Mouse (Mus musculus): ENCODE measurements around the gene Prdx3. TPM values are rescaled to one million over a fixed set of nuclear protein-coding genes. Genes with fewer than 3 reads are reported as not detected.

Gene Prdx3
- polyA plus RNA-seq, 1 experiment from 2014 or later, result 76.3 TPM

DNA sequence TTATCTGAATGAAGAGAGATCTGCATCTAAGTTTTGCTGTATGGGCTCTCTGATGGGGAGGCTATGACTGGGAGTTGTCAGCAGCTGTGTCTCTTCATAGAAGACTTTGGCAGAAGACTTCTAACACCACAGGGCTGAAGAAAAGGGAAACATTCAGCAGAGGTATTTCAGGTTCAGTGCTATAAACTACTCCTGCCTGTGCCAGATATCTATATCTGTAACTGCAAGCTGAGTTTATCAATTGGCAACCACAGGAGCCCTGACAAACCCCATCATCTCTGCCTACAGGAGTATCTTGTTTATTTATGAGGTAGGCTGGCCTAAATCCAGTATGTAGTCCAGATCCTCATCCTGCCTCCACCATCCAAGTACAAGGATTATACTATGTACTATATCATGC lies 31.0 kb downstream of the Prdx3 start:
- Histone ChIP-seq H3K36me3 (peaks cover 30% of the 10 kb centered on the region), H3K9me3 (replicated peaks) (no peaks in the 10 kb centered on the region), H3K27ac (no peak overlapping the region), H3K27me3 (ENCODE audit: low read depth, poor library complexity, severe bottlenecking) (no peaks in the 10 kb centered on the region), H3K4me3 (no peak overlapping the region), H3K4me1 (no peaks in the 10 kb centered on the region)
- DNase-seq (ENCODE audit: low spot score), result no peak

DNA sequence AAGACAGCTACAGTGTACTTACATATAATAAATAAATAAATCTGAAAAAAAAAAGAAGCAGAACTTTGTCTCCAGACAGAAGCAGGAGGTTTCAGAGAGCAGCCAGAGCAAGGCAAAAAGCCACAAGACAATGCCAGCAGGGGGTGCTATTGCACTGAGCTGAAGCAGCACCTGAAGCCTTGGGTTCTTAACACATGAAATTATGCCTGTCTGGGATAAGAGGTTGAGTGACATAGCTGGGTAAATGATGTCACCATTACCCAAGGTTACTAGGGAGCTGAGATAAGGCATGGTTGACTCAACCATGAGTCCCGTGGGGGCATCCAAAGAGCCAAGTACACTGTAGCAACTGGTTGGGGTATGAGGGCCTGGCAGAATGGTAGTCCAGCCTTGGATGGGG lies 36.6 kb downstream of the Prdx3 start:
- H3K27ac ChIP-seq, result no peak overlapping the region
- DNase-seq (ENCODE audit: low spot score), result peak; percentile 76
- 78% methylated on average over 1 of the region's 1 CpGs for WGBS

DNA sequence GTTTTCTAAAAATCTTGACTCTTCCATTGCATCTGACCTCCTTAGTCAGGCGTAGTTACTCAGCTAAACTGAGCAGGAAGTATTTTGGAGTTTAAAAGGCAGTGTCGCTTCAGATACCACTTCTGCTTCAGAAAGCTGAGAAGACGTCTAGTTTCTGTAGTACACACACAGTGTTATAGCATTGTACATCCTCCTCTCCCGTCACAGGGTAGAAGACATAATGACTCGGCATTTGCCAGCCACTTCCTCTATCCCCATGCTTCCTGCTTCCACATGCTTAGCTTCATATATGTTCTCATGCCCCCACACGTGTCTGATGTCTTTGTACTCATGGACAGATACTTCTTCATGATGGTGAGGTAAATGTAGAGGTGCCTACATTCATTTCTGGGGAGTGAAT lies 55.7 kb downstream of the Prdx3 start:
- DNase-seq (ENCODE audit: low spot score), result no peak
- H3K9me3 ChIP-seq (replicated peaks), result no peaks in the 10 kb centered on the region
- H3K27me3 ChIP-seq (ENCODE audit: low read depth, poor library complexity, severe bottlenecking), result no peaks in the 10 kb centered on the region
- H3K36me3 ChIP-seq, result peaks cover 88% of the 10 kb centered on the region
- H3K4me1 ChIP-seq, result no peaks in the 10 kb centered on the region
- H3K4me3 ChIP-seq, result no peak overlapping the region
- no peak overlapping the region for H3K27ac ChIP-seq
- whole genome bisulfite sequencing, result 95% methylated on average over 6 of the region's 6 CpGs

More for the DNA sequence above, 36.6 kb downstream of the Prdx3 start:
- Histone ChIP-seq H3K27me3 (ENCODE audit: low read depth, poor library complexity, severe bottlenecking) (no peaks in the 10 kb centered on the region), H3K4me3 (no peak overlapping the region), H3K4me1 (no peaks in the 10 kb centered on the region), H3K9me3 (replicated peaks) (no peaks in the 10 kb centered on the region), H3K36me3 (peaks cover 79% of the 10 kb centered on the region)

Other genes starting within 250 kb of the Prdx3 start
- gene Nanos1, start 118.6 kb downstream of the Prdx3 start, polyA plus RNA-seq (2016; fragmentation: Nextera tagmentation; extraction: Ambion mirVana), result 1.0 and 1.1 TPM in 2 replicates
- gene Eif3a, start 83.9 kb downstream of the Prdx3 start, polyA plus RNA-seq (2016; fragmentation: Nextera tagmentation; extraction: Ambion mirVana), result 156 and 175 TPM in 2 replicates
- 22.0 and 25.8 TPM in 2 replicates for gene Fam45a, start 63.0 kb downstream of the Prdx3 start, polyA plus RNA-seq (2016; fragmentation: Nextera tagmentation; extraction: Ambion mirVana)
- gene Sfxn4, start 13.1 kb downstream of the Prdx3 start, polyA plus RNA-seq (2016; fragmentation: Nextera tagmentation; extraction: Ambion mirVana), result 8.3 and 12.8 TPM in 2 replicates
- gene Grk5, start 15.2 kb upstream of the Prdx3 start, polyA plus RNA-seq (2016; fragmentation: Nextera tagmentation; extraction: Ambion mirVana), result 1.4 and 1.6 TPM in 2 replicates